Mouse (Mus musculus) kidney, adult 2 months (tissue): ENCODE measurements at regions not wholly inside any gene's neighbourhood (a gene's known extent, or its start where the extent isn't known, plus 50 kb on each side); places are given as distances from the start of the nearest gene placed in this dataset.

Experiments
- CTCF ChIP-seq: fragments of 200-500 bp; conservative IDR thresholded peaks from 2 replicates; pipeline ENCODE4 v1.5.1; 2011; ENCODE audit warnings: low read depth, mild to moderate bottlenecking, control low read depth, low read length, moderate library complexity, mixed read lengths; ENCODE audit not compliant: insufficient read depth, insufficient read length
- POLR2A ChIP-seq: fragments of 200-500 bp; IDR thresholded peaks from one replicate; pipeline ENCODE4 v1.6.1; 2011; ENCODE audit warnings: low read depth, low read length, control low read depth

DNA sequence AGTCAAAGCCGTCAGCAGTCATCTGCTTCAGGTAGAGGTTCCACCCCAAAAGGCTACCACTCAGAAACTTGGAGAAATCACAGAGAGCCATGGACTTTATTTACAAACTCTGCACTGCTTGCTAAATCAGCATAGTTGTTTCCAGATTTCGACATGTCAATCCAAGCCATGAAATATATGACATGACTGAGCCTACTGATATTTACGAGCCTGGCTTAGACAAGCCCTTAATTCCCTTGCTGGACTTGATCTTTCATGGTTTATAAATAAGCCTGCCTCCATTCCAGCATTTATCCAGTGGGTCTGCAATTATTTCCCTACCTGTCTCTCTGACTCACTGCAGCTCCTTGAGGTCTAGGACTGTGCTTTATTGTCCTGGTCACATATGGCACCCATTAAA lies 1603.1 kb downstream of the 4930444P10Rik start:
- TF ChIP-seq CTCF = no peak
- TF ChIP-seq POLR2A = no peak
